Mouse (Mus musculus) lung, adult 2 months (tissue): ENCODE measurements around the gene Cars2. TPM values are rescaled to one million over a fixed set of nuclear protein-coding genes. Genes with fewer than 3 reads are reported as not detected.
"Not testable (repeated sequence)": the region's sequence is repeated elsewhere in the genome, so short reads cannot be mapped to it uniquely, and the experiment has no call there.

Experiments
- DNase-seq: peaks from one replicate; pipeline ENCODE4 v3.0.0; 2022
- H3K4me1 ChIP-seq: fragments of 200-500 bp; 2 replicates; pipeline ENCODE4 v1.6.1; 2011; ENCODE audit warnings: low read length; ENCODE audit not compliant: control insufficient read depth, insufficient read depth
- H3K4me3 ChIP-seq: fragments of 200-500 bp; replicated peaks from 2 replicates; pipeline ENCODE3; 2011; ENCODE audit warnings: low read depth, mild to moderate bottlenecking, control low read depth, low read length; ENCODE audit errors: extremely low read depth
- CTCF ChIP-seq: fragments of 200-500 bp; IDR thresholded peaks from 2 replicates; pipeline ENCODE4 v1.5.1; 2011; ENCODE audit warnings: mild to moderate bottlenecking, low read length, control low read depth; ENCODE audit not compliant: insufficient read depth
- POLR2A ChIP-seq: fragments of 200-500 bp; IDR thresholded peaks from 2 replicates; pipeline ENCODE4 v1.6.1; 2011; ENCODE audit warnings: low read depth, mild to moderate bottlenecking, control low read depth, low read length, borderline replicate concordance; ENCODE audit errors: extremely low read depth
- WGBS: fragments of 180-500 bp; shearing (Covaris S2); methylation state at CpG from one replicate; pipeline ENCODE4 v1.1.7; 2018; 5-methylcytosine and 5-hydroxymethylcytosine counted together
- polyA plus RNA-seq: library from polyadenylated mRNA; depleted of rRNA; stranded (reverse); fragments of >200 nt; gene quantifications from 2 replicates; pipeline ENCODE4 v1.2.3, GENCODE M21; 2012

The Cars2 gene
- polyA plus RNA-seq, 1 experiment = 48.4 TPM

DNA sequence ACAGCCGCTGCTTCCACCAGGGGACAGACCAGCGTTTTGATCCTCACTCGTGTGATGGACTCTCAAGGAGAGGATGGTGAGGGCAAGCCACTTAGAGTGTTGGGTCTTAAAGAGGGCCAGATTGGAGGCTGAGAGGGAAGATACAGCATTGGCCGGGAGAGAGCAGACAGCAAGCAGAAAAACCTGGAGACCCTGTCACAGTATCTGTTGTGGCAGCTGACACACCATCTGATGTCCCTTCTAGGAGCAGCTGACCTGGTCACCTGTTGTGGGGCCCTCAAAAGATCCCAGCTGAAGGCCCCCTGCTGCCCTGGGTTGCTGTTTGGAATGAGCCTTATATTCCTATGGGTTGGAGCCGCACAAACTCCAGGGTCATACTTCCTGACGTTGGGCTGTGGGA is 21.8 kb upstream of the Cars2 start:
- Histone ChIP-seq H3K4me1 (peaks cover 4% of the 10 kb centered on the region; the same call in 1 of the 2 replicates), H3K4me3 (no peak overlapping the region)
- TF ChIP-seq POLR2A = no peak
- no peak for TF ChIP-seq CTCF
- DNase-seq = no peak
- 79% methylated on average over 6 of the region's 6 CpGs for WGBS

DNA sequence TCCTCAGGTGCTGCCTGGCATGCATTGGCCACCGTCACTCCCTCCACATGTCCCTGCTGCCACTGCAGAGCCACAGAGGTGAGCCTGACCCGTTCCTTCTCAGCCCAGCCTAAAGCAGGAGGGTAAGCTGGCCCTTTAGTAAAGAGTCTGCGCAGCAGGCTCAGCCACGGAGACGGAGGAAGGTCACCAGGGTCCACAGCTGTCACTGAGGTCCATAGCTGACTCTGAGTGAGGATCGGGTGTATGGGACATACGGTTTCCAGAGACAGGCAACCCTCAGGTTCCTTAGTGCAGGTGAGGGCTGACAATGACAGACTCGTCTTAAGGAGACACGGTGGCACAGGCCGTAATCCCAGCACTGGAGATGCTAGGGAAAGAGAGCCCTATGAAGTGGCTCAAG is 21.4 kb upstream of the Cars2 start:
- TF ChIP-seq CTCF (no peak), POLR2A (no peak)
- peaks cover 4% of the 10 kb centered on the region; the same call in 1 of the 2 replicates for H3K4me1 ChIP-seq
- no peak for DNase-seq
- H3K4me3 ChIP-seq = no peak overlapping the region
- WGBS = 87% methylated on average over 10 of the region's 10 CpGs

DNA sequence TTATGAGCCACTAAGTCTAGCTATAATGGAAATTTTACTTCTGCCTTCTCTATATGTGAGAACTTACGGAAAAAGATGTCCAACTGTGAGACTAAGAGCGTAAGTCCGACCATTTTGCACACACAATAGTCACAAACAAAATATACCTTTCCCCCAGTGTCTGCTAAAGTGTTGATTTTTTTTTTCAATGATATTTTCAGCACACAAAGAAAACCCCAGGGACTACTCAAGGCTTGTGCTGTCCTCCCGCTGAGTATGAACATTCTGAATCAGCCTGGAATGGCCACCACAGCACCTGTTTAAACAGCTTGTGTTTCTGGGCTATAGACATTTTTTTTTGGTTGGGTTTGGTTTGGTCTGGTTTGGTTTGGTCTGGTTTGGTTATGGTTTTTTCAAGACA is 20.2 kb upstream of the Cars2 start:
- 90% methylated on average over 4 of the region's 4 CpGs for WGBS
- peaks cover 4% of the 10 kb centered on the region; the same call in 1 of the 2 replicates for H3K4me1 ChIP-seq
- no peak overlapping the region for H3K4me3 ChIP-seq
- TF ChIP-seq CTCF (no peak), POLR2A (no peak)
- DNase-seq = no peak

DNA sequence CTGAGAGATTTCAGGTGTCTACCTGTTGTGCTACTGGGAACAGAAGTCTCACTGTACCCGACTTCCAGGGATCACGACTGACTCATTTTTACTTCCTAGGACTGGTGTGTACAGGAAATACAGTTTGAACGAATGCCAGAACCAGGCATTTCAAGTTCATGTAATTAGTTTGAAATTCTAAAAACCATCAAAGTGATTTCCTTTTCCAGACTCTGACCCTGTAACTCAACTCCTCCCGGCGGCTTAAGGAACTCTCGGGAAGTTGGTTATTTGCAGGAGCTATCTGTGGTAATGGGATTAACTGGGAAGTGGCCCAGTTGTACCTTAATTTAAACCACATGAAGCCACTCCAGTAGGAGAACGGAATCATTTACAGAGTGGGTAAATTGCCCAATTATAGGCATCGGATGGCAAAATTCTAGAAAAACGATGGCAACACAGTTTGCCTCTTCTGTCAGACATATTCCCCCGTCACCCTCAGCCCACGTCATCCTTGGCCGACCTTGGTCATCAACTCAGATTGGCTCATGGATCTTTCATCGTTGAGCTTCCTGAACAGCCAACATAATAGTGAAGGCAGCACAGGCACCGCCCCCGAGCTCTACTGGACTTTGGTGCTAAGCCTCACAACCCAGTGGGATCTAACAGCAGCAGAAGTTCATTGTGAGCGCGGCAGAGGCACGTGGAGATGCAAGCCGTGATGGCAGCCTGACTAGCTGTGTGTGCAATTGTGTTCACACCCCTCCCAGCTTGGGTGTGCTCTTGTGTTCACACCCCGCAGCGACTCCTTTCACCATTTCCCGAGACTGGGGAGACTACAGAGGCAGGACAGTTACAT is 18.9 kb upstream of the Cars2 start:
- WGBS = 76% methylated on average over 22 of the region's 22 CpGs
- TF ChIP-seq POLR2A = no peak
- TF ChIP-seq CTCF = no peak
- H3K4me3 ChIP-seq = no peak overlapping the region
- no peak for DNase-seq
- no peaks in the 10 kb centered on the region for H3K4me1 ChIP-seq

DNA sequence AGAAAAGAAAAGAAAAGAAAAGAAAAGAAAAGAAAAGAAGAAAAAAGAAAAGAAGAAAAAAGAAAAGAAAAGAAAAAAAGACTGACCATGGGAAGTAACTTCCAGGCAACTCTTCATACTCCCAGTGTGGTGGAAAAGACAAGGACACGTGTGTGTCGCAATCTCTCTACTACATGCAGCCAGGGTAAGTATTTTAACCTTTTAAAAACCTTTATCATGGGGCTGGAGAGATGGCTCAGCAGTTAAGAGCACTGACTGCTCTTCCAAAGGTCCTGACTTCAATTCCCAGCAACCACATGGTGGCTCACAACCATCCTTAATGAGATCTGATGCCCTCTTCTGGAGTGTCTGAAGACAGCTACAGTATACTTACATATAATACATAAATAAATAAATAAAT is 17.6 kb upstream of the Cars2 start:
- not testable (repeated sequence) for H3K4me1 ChIP-seq, H3K4me3 ChIP-seq, DNase-seq
- WGBS = 88% methylated on average over 2 of the region's 2 CpGs

DNA sequence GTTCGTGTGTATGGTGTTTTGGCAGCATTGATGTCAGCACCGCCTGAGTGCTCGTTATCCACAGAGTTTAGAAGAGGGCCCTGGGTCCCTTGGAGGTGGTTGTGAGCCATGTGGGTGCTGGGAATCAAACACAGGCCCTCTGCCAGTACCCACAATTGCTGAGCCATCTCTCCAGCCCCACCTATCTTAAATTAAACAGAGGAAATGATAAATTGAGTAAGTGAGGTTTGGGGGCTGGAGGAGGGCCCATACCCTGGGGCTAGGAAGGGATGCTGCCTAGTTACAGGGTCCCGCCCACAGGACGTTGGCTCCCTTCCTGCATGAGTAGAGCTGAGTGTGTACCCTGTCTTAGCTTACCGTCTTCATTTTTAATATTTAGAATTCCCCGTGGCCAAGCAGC is 14.1 kb upstream of the Cars2 start:
- TF ChIP-seq CTCF (no peak), POLR2A (no peak)
- H3K4me3 ChIP-seq = no peak overlapping the region
- WGBS = 73% methylated on average over 7 of the region's 7 CpGs
- DNase-seq = no peak
- H3K4me1 ChIP-seq = no peaks in the 10 kb centered on the region; the same call in 1 of the 2 replicates

DNA sequence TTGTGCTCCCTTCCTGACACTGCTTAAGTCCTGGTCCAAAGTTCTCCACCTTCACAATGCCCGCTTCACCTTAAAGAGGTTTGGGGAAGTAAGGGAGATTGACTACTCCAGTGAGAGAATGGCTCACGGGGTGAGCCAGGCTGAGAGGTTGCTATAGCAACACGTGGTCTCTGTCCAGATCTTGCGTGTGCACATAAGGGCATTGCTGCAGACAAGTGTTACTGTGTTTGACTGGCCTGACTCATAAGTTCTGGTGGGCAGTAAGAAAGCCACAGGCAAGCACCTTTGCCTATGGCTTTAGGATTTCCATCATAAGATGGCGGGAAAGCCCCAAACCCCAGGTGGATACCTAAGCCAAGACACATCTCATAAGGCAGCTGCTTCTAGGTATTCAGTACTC is 13.7 kb upstream of the Cars2 start:
- 70% methylated on average over 5 of the region's 5 CpGs for WGBS
- H3K4me3 ChIP-seq = no peak overlapping the region
- no peak for DNase-seq
- no peaks in the 10 kb centered on the region; the same call in 1 of the 2 replicates for H3K4me1 ChIP-seq
- TF ChIP-seq CTCF (no peak), POLR2A (no peak)

DNA sequence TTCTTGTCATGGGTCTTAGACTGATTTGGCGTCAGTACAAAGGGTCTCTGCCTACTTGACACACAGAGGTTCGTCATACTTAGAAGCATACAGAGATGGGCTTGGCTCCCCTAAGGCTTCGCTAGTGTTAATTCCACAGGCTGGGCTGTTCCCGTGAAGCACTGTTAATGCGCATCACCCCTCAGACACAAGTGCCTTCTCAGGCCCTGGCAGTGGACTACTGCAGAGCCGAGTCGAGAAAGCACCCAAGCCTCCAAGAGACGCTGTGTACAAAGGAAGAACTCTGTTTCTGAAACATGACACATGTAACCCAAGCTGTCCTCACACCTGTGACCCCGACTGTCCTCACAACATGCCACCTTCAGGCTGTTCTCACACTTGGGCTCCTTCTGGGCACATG is 9.6 kb upstream of the Cars2 start:
- Histone ChIP-seq H3K4me1 (peaks cover 2% of the 10 kb centered on the region), H3K4me3 (no peak overlapping the region)
- DNase-seq = no peak
- 72% methylated on average over 9 of the region's 9 CpGs for WGBS
- TF ChIP-seq CTCF = no peak
- TF ChIP-seq POLR2A = no peak

DNA sequence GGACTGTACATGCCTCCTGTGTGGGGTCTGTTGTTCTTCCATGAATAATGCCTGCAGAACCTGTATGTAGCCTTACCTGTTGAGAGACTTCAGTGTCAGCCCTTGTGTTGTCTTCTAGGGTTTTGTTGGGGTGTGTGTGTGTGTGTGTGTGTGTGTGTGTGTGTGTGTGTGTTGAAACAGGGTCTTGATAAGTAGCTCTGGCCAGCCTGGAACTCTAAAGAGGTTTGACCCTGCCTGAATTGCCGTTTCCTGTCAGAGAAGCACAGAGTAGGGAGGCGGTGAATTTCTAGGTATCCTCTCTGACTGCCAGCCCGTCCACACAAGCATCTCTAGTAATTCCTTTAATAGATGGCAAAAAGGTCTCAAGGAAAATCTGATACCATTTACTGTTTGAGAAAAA is 8.9 kb upstream of the Cars2 start:
- no peak overlapping the region for H3K4me3 ChIP-seq
- TF ChIP-seq POLR2A = no peak
- no peak for TF ChIP-seq CTCF
- no peak for DNase-seq
- H3K4me1 ChIP-seq = peaks cover 6% of the 10 kb centered on the region
- 36% methylated on average over 3 of the region's 3 CpGs for WGBS
